Mouse (Mus musculus) activated CD4-positive, CD25-positive, alpha-beta regulatory T cell, adult 4 months (primary cell): Measurements from ENCODE around the gene Rgl3. TPM values are rescaled to one million over a fixed set of nuclear protein-coding genes. Genes with fewer than 3 reads are reported as not detected.
A peak's percentile ranks its signal among the peaks of the same experiment; 100 is the strongest.

Experiments
- ATAC-seq: one replicate; pipeline ENCODE4 v1.8.0; 2017
- polyA plus RNA-seq, 2 experiments: library from polyadenylated mRNA; unstranded; fragments of 100-300 nt; shearing (Covaris generic); gene quantifications; one replicate each; pipeline ENCODE4 v1.2.1; 2017

Rgl3 gene
- not detected for polyA plus RNA-seq

- ATAC-seq, result no peak
These were observed at the start of gene Rgl3 for GRCm38 (mm10) chr9:21989230-21990110. Rgl3 (minus strand) TSS chr9:21989446.

GRCm38 (mm10) chr9:22037826-22038225 is 48.6 kb upstream of the Rgl3 start:
- no peak for ATAC-seq

GRCm38 (mm10) chr9:22035300-22036044 is 46.2 kb upstream of the Rgl3 start:
- no peak for ATAC-seq

- ATAC-seq, result no peak
These were observed 41.1 kb upstream of the Rgl3 start for GRCm38 (mm10) chr9:22030386-22030785.

GRCm38 (mm10) chr9:22028467-22028866 is 39.2 kb upstream of the Rgl3 start:
- no peak for ATAC-seq

- ATAC-seq, result no peak
These were observed 35.3 kb upstream of the Rgl3 start for GRCm38 (mm10) chr9:22024592-22024991.

- ATAC-seq, result no peak
These were observed 28.1 kb upstream of the Rgl3 start for GRCm38 (mm10) chr9:22017208-22017825.

- no peak for ATAC-seq
These were observed 27.0 kb upstream of the Rgl3 start for GRCm38 (mm10) chr9:22016245-22016644.

- no peak for ATAC-seq
These were observed 23.5 kb upstream of the Rgl3 start for GRCm38 (mm10) chr9:22012731-22013130.

GRCm38 (mm10) chr9:22011055-22011454 is 21.8 kb upstream of the Rgl3 start:
- peak; percentile 19 for ATAC-seq

GRCm38 (mm10) chr9:22004546-22004945 is 15.3 kb upstream of the Rgl3 start:
- ATAC-seq, result no peak

- ATAC-seq, result peak; percentile 11
These were observed 13.9 kb upstream of the Rgl3 start for GRCm38 (mm10) chr9:22003163-22003554.

GRCm38 (mm10) chr9:22002194-22003162 is 13.2 kb upstream of the Rgl3 start, which contains the start of the genes Ccdc151 and Prkcsh:
Ccdc151 (minus strand) TSS chr9:22002634.
Prkcsh (plus strand) TSS chr9:22002806.
- peak; percentile 93 for ATAC-seq

GRCm38 (mm10) chr9:22001633-22002032 is 12.4 kb upstream of the Rgl3 start:
- no peak for ATAC-seq

- no peak for ATAC-seq
These were observed 11.1 kb upstream of the Rgl3 start for GRCm38 (mm10) chr9:22000296-22000695.

- no peak for ATAC-seq
These were observed 7.1 kb upstream of the Rgl3 start for GRCm38 (mm10) chr9:21996178-21996867.

- ATAC-seq, result no peak
These were observed 3.0 kb upstream of the Rgl3 start for GRCm38 (mm10) chr9:21992227-21992626.

- ATAC-seq, result no peak
These were observed 685 bp downstream of the Rgl3 start for GRCm38 (mm10) chr9:21988421-21989101.

- no peak for ATAC-seq
These were observed 1.5 kb downstream of the Rgl3 start for GRCm38 (mm10) chr9:21987592-21988342.

GRCm38 (mm10) chr9:21983911-21984310 is 5.3 kb downstream of the Rgl3 start:
- no peak for ATAC-seq
